Mouse (Mus musculus): ENCODE results near the gene Kdr. TPM values are rescaled to one million over a fixed set of nuclear protein-coding genes. Genes with fewer than 3 reads are reported as not detected.

Gene Kdr
- polyA plus RNA-seq, 1 experiment from 2014 or later: 30.0 TPM

GRCm38 (mm10) chr5:75954218-75954617 is 24.0 kb downstream of the Kdr start:
- H3K9ac ChIP-seq (ENCODE audit: low read length): no peak overlapping the region
- no peak overlapping the region for H3K4me3 ChIP-seq (ENCODE audit: low read depth, low read length)
- ATAC-seq (replicated peaks; ENCODE audit: low FRiP score, low TSS enrichment, low read depth) (no peak), DNase-seq (ENCODE audit: low spot score) (no peak)
- no peaks in the 10 kb centered on the region for H3K9me3 ChIP-seq (ENCODE audit: control insufficient read depth, low read length)
- H3K4me1 ChIP-seq (replicated peaks; ENCODE audit: control insufficient read depth, insufficient read depth, low read length): no peaks in the 10 kb centered on the region
- H3K27ac ChIP-seq (ENCODE audit: low read depth): no peak overlapping the region
- H3K27me3 ChIP-seq (replicated peaks; ENCODE audit: control insufficient read depth, insufficient read depth, low read length): no peaks in the 10 kb centered on the region
- no peaks in the 10 kb centered on the region for H3K36me3 ChIP-seq (ENCODE audit: control insufficient read depth, insufficient read depth, low read length)
- 78% methylated on average over 3 of the region's 3 CpGs for WGBS
- no peak overlapping the region for H3K4me2 ChIP-seq (ENCODE audit: low read length)

- WGBS: 83% methylated on average over 8 of the region's 8 CpGs
- Histone ChIP-seq H3K27me3 (replicated peaks; ENCODE audit: control insufficient read depth, insufficient read depth, low read length) (no peaks in the 10 kb centered on the region), H3K9me3 (ENCODE audit: control insufficient read depth, low read length) (no peaks in the 10 kb centered on the region), H3K4me2 (ENCODE audit: low read length) (no peak overlapping the region), H3K4me3 (ENCODE audit: low read depth, low read length) (no peak overlapping the region), H3K27ac (ENCODE audit: low read depth) (no peak overlapping the region), H3K36me3 (ENCODE audit: control insufficient read depth, insufficient read depth, low read length) (no peaks in the 10 kb centered on the region), H3K9ac (ENCODE audit: low read length) (no peak overlapping the region), H3K4me1 (replicated peaks; ENCODE audit: control insufficient read depth, insufficient read depth, low read length) (no peaks in the 10 kb centered on the region)
- DNase-seq (ENCODE audit: low spot score) (no peak), ATAC-seq (replicated peaks; ENCODE audit: low FRiP score, low TSS enrichment, low read depth) (no peak)
These were observed 26.0 kb downstream of the Kdr start for GRCm38 (mm10) chr5:75952131-75952795.

GRCm38 (mm10) chr5:75950866-75951265 is 27.4 kb downstream of the Kdr start:
- Histone ChIP-seq H3K27me3 (replicated peaks; ENCODE audit: control insufficient read depth, insufficient read depth, low read length) (no peaks in the 10 kb centered on the region), H3K4me2 (ENCODE audit: low read length) (no peak overlapping the region), H3K9ac (ENCODE audit: low read length) (no peak overlapping the region), H3K27ac (ENCODE audit: low read depth) (no peak overlapping the region), H3K9me3 (ENCODE audit: control insufficient read depth, low read length) (no peaks in the 10 kb centered on the region), H3K4me3 (ENCODE audit: low read depth, low read length) (no peak overlapping the region), H3K36me3 (ENCODE audit: control insufficient read depth, insufficient read depth, low read length) (no peaks in the 10 kb centered on the region), H3K4me1 (replicated peaks; ENCODE audit: control insufficient read depth, insufficient read depth, low read length) (no peaks in the 10 kb centered on the region)
- 85% methylated on average over 2 of the region's 2 CpGs for WGBS
- no peak for DNase-seq (ENCODE audit: low spot score)
- ATAC-seq (replicated peaks; ENCODE audit: low FRiP score, low TSS enrichment, low read depth): no peak

GRCm38 (mm10) chr5:75945394-75945793 is 32.9 kb downstream of the Kdr start:
- DNase-seq (ENCODE audit: low spot score) (no peak), ATAC-seq (replicated peaks; ENCODE audit: low FRiP score, low TSS enrichment, low read depth) (no peak)
- H3K27me3 ChIP-seq (replicated peaks; ENCODE audit: control insufficient read depth, insufficient read depth, low read length): no peaks in the 10 kb centered on the region
- H3K9me3 ChIP-seq (ENCODE audit: control insufficient read depth, low read length): no peaks in the 10 kb centered on the region
- H3K27ac ChIP-seq (ENCODE audit: low read depth): no peak overlapping the region
- no peak overlapping the region for H3K4me3 ChIP-seq (ENCODE audit: low read depth, low read length)
- no peaks in the 10 kb centered on the region for H3K4me1 ChIP-seq (replicated peaks; ENCODE audit: control insufficient read depth, insufficient read depth, low read length)
- no peak overlapping the region for H3K4me2 ChIP-seq (ENCODE audit: low read length)
- WGBS: 63% methylated on average over 4 of the region's 4 CpGs
- H3K36me3 ChIP-seq (ENCODE audit: control insufficient read depth, insufficient read depth, low read length): no peaks in the 10 kb centered on the region
- H3K9ac ChIP-seq (ENCODE audit: low read length): no peak overlapping the region

- H3K4me2 ChIP-seq (ENCODE audit: low read length): no peak overlapping the region
- no peak overlapping the region for H3K4me3 ChIP-seq (ENCODE audit: low read depth, low read length)
- no peaks in the 10 kb centered on the region for H3K27me3 ChIP-seq (replicated peaks; ENCODE audit: control insufficient read depth, insufficient read depth, low read length)
- no peak for ATAC-seq (replicated peaks; ENCODE audit: low FRiP score, low TSS enrichment, low read depth)
- H3K9ac ChIP-seq (ENCODE audit: low read length): no peak overlapping the region
- H3K9me3 ChIP-seq (ENCODE audit: control insufficient read depth, low read length): no peaks in the 10 kb centered on the region
- H3K36me3 ChIP-seq (ENCODE audit: control insufficient read depth, insufficient read depth, low read length): no peaks in the 10 kb centered on the region
- H3K4me1 ChIP-seq (replicated peaks; ENCODE audit: control insufficient read depth, insufficient read depth, low read length): peaks cover 14% of the 10 kb centered on the region; the same call in 1 of the 2 replicates
- 95% methylated on average over 6 of the region's 6 CpGs for WGBS
- no peak for DNase-seq (ENCODE audit: low spot score)
- no peak overlapping the region for H3K27ac ChIP-seq (ENCODE audit: low read depth)
These were observed 35.0 kb downstream of the Kdr start for GRCm38 (mm10) chr5:75943301-75943700.

- WGBS: 87% methylated on average over 11 of the region's 11 CpGs
- Histone ChIP-seq H3K4me3 (ENCODE audit: low read depth, low read length) (no peak overlapping the region), H3K27me3 (replicated peaks; ENCODE audit: control insufficient read depth, insufficient read depth, low read length) (no peaks in the 10 kb centered on the region), H3K27ac (ENCODE audit: low read depth) (no peak overlapping the region), H3K4me1 (replicated peaks; ENCODE audit: control insufficient read depth, insufficient read depth, low read length) (peaks cover 14% of the 10 kb centered on the region; the same call in 1 of the 2 replicates), H3K9ac (ENCODE audit: low read length) (no peak overlapping the region), H3K4me2 (ENCODE audit: low read length) (no peak overlapping the region), H3K36me3 (ENCODE audit: control insufficient read depth, insufficient read depth, low read length) (no peaks in the 10 kb centered on the region), H3K9me3 (ENCODE audit: control insufficient read depth, low read length) (no peaks in the 10 kb centered on the region)
- no peak for DNase-seq (ENCODE audit: low spot score)
- no peak for ATAC-seq (replicated peaks; ENCODE audit: low FRiP score, low TSS enrichment, low read depth)
These were observed 36.3 kb downstream of the Kdr start for GRCm38 (mm10) chr5:75941775-75942580.

GRCm38 (mm10) chr5:75939144-75939732 is 39.0 kb downstream of the Kdr start:
- DNase-seq (ENCODE audit: low spot score) (no peak), ATAC-seq (replicated peaks; ENCODE audit: low FRiP score, low TSS enrichment, low read depth) (peak; percentile 58; the same call in 1 of the 2 replicates)
- Histone ChIP-seq H3K9me3 (ENCODE audit: control insufficient read depth, low read length) (no peaks in the 10 kb centered on the region), H3K4me3 (ENCODE audit: low read depth, low read length) (no peak overlapping the region), H3K4me1 (replicated peaks; ENCODE audit: control insufficient read depth, insufficient read depth, low read length) (peaks cover 14% of the 10 kb centered on the region; the same call in 1 of the 2 replicates), H3K27ac (ENCODE audit: low read depth) (0 out of 2 replicates have a peak overlapping the region, but pooled peaks have one; percentile 55), H3K27me3 (replicated peaks; ENCODE audit: control insufficient read depth, insufficient read depth, low read length) (no peaks in the 10 kb centered on the region), H3K36me3 (ENCODE audit: control insufficient read depth, insufficient read depth, low read length) (no peaks in the 10 kb centered on the region; the same call in 1 of the 2 replicates), H3K4me2 (ENCODE audit: low read length) (0 out of 2 replicates have a peak overlapping the region, but pooled peaks have one; percentile 3), H3K9ac (ENCODE audit: low read length) (no peak overlapping the region)
- WGBS: 26% methylated on average over 8 of the region's 8 CpGs

GRCm38 (mm10) chr5:75938012-75938411 is 40.2 kb downstream of the Kdr start:
- Histone ChIP-seq H3K27ac (ENCODE audit: low read depth) (peak overlapping the region; percentile 35; the same call in 1 of the 2 replicates), H3K4me3 (ENCODE audit: low read depth, low read length) (no peak overlapping the region), H3K27me3 (replicated peaks; ENCODE audit: control insufficient read depth, insufficient read depth, low read length) (no peaks in the 10 kb centered on the region), H3K36me3 (ENCODE audit: control insufficient read depth, insufficient read depth, low read length) (no peaks in the 10 kb centered on the region; the same call in 1 of the 2 replicates), H3K4me1 (replicated peaks; ENCODE audit: control insufficient read depth, insufficient read depth, low read length) (peaks cover 14% of the 10 kb centered on the region; the same call in 1 of the 2 replicates), H3K9ac (ENCODE audit: low read length) (no peak overlapping the region), H3K4me2 (ENCODE audit: low read length) (no peak overlapping the region), H3K9me3 (ENCODE audit: control insufficient read depth, low read length) (no peaks in the 10 kb centered on the region)
- no peak for ATAC-seq (replicated peaks; ENCODE audit: low FRiP score, low TSS enrichment, low read depth)
- DNase-seq (ENCODE audit: low spot score): no peak
- 57% methylated on average over 4 of the region's 4 CpGs for WGBS

Data from intestine, embryonic 14.5 days (tissue).